Mouse (Mus musculus) liver, adult 2 months (tissue): ENCODE measurements around the gene Acvr1b. TPM values are rescaled to one million over a fixed set of nuclear protein-coding genes. Genes with fewer than 3 reads are reported as not detected.

Source experiments
- DNase-seq: peaks from one replicate; pipeline ENCODE4 v3.0.0-alpha.2; 2011; ENCODE audit warnings: low read depth, low spot score; ENCODE audit errors: extremely low read depth
- H3K27ac ChIP-seq: fragments of 200-500 bp; replicated peaks from 2 replicates; pipeline ENCODE4 v1.5.1; 2012; ENCODE audit warnings: low read depth, mild to moderate bottlenecking, control low read depth, inconsistent platforms, low read length; ENCODE audit not compliant: insufficient read depth
- H3K27me3 ChIP-seq: fragments of 200-500 bp; 2 replicates; pipeline ENCODE4 v1.6.1; 2012; ENCODE audit warnings: mild to moderate bottlenecking, moderate library complexity, low read length, inconsistent platforms; ENCODE audit not compliant: control insufficient read depth, insufficient read depth
- H3K36me3 ChIP-seq: fragments of 200-500 bp; 2 replicates; pipeline ENCODE4 v1.6.1; 2012; ENCODE audit warnings: low read length, inconsistent platforms; ENCODE audit not compliant: control insufficient read depth, insufficient read depth
- H3K4me1 ChIP-seq: fragments of 200-500 bp; 2 replicates; pipeline ENCODE4 v1.6.1; 2011; ENCODE audit warnings: low read length; ENCODE audit not compliant: control insufficient read depth, insufficient read depth
- H3K4me3 ChIP-seq: fragments of 200-500 bp; 2 replicates; pipeline ENCODE4 v1.5.1; 2011; ENCODE audit warnings: low read depth, mild to moderate bottlenecking, control low read depth, low read length, moderate library complexity; ENCODE audit not compliant: insufficient read depth
- H3K79me2 ChIP-seq: fragments of 200-500 bp; 2 replicates; pipeline ENCODE4 v1.6.1; 2012; ENCODE audit warnings: inconsistent platforms, mild to moderate bottlenecking, low read length, moderate library complexity; ENCODE audit not compliant: control insufficient read depth, insufficient read depth
- H3K9ac ChIP-seq: fragments of 200-500 bp; 2 replicates; pipeline ENCODE4 v1.6.1; 2012; ENCODE audit warnings: low read depth, mild to moderate bottlenecking, control low read depth, inconsistent platforms, low read length
- CTCF ChIP-seq: fragments of 200-500 bp; IDR thresholded peaks from 2 replicates; pipeline ENCODE4 v1.5.1; 2011; ENCODE audit warnings: low read depth, low read length, control low read depth
- POLR2A ChIP-seq: fragments of 200-500 bp; IDR thresholded peaks from 2 replicates; pipeline ENCODE4 v1.6.1; 2011; ENCODE audit warnings: low read length, control low read depth; ENCODE audit not compliant: insufficient read depth; ENCODE audit errors: extremely low read depth
- WGBS: fragments of 180-500 bp; shearing (Covaris S2); methylation state at CpG from one replicate; pipeline ENCODE4 v1.1.7; 2018; 5-methylcytosine and 5-hydroxymethylcytosine counted together
- polyA plus RNA-seq: library from polyadenylated mRNA; depleted of rRNA; stranded (reverse); fragments of >200 nt; gene quantifications from 2 replicates; pipeline ENCODE4 v1.2.3, GENCODE M21; 2012
- total RNA-seq: library from RNA; depleted of rRNA; stranded (reverse); fragments of >200 nt; gene quantifications from 2 replicates; pipeline ENCODE4 v1.2.3, GENCODE M21; 2014

Gene Acvr1b
- total and polyA plus RNA-seq, 2 experiments, result 5.0 to 9.6 TPM

GRCm38 (mm10) chr15:101160591-101160990, 13.3 kb upstream of the Acvr1b start:
- Histone ChIP-seq H3K9ac (no peak overlapping the region), H3K36me3 (no peaks in the 10 kb centered on the region), H3K4me1 (no peaks in the 10 kb centered on the region), H3K27ac (no peak overlapping the region), H3K4me3 (no peak overlapping the region), H3K79me2 (no peaks in the 10 kb centered on the region), H3K27me3 (no peaks in the 10 kb centered on the region)
- 64% methylated on average over 7 of the region's 7 CpGs for WGBS
- TF ChIP-seq CTCF (no peak), POLR2A (no peak)
- no peak for DNase-seq

DNA sequence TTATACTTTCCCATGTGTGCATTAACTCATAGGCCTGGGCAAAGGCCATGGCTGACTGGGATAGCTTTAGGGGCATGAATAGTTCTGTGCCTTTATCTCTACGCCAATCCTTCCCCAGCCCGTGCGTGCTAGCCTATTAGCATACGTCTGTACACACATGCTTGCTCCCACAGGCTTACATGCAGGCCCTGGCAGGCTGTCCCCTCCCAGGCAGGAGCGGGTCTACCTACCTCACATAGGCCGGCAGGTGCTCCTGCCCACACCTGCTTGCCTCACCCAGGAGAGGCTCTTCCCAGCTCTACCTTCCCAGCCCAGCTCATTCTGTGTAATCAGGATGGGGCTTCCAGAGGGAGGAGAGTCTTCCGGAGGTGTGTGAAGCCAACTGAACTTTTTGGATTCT, 12.3 kb upstream of the Acvr1b start:
- no peak overlapping the region for H3K4me3 ChIP-seq
- H3K4me1 ChIP-seq, result no peaks in the 10 kb centered on the region
- DNase-seq, result no peak
- no peak overlapping the region for H3K9ac ChIP-seq
- no peak overlapping the region for H3K27ac ChIP-seq
- H3K79me2 ChIP-seq, result no peaks in the 10 kb centered on the region
- H3K36me3 ChIP-seq, result no peaks in the 10 kb centered on the region
- 96% methylated on average over 7 of the region's 7 CpGs for WGBS
- no peak for TF ChIP-seq POLR2A
- TF ChIP-seq CTCF, result no peak
- H3K27me3 ChIP-seq, result no peaks in the 10 kb centered on the region

DNA sequence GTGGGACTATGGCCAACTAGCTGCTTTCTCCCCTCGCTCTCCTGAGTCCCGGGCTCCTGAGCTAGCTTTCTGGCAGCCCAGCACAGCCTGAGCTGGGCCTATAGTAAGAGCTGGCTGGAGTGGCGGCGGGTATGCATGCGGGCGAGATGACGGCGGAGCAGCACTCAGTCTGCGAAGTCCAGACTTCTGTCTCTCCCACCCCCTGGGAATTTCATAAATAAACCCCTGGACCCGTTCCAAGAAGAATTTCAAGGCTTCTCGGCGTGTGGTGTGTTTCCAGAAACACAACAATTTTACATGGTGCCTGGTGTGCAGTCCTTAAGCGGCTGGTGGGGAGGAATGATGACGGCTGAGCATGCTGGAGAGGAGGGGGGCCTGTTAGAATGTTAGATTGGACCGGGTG, 10.8 kb upstream of the Acvr1b start:
- H3K36me3 ChIP-seq, result no peaks in the 10 kb centered on the region
- no peak overlapping the region for H3K27ac ChIP-seq
- no peak overlapping the region for H3K9ac ChIP-seq
- H3K27me3 ChIP-seq, result no peaks in the 10 kb centered on the region
- DNase-seq, result no peak
- WGBS, result 78% methylated on average over 15 of the region's 15 CpGs
- no peaks in the 10 kb centered on the region for H3K4me1 ChIP-seq
- no peaks in the 10 kb centered on the region for H3K79me2 ChIP-seq
- TF ChIP-seq CTCF (no peak), POLR2A (no peak)
- H3K4me3 ChIP-seq, result no peak overlapping the region

DNA sequence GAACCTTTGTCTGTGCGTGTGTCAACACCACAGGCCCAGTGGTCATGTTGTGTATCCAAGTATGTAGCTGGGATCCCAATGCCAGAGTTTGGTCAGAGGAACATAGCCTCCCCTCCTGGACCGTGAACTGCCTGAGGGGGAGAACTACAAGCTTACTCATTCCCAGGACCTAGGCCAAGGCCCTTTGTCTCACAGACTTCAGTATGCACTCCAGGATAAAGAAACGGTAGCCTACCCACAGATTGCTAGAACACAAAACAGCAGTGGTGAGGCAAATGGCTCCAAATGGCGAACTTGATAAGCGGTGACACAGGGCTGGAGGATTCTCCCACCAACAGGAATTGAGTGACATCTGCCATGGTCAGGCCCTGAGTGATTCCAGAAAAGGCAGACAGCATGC, 10.0 kb upstream of the Acvr1b start:
- Histone ChIP-seq H3K9ac (no peak overlapping the region), H3K27me3 (no peaks in the 10 kb centered on the region), H3K4me1 (no peaks in the 10 kb centered on the region), H3K36me3 (no peaks in the 10 kb centered on the region), H3K27ac (no peak overlapping the region), H3K4me3 (no peak overlapping the region), H3K79me2 (no peaks in the 10 kb centered on the region)
- no peak for TF ChIP-seq POLR2A
- no peak for TF ChIP-seq CTCF
- DNase-seq, result no peak
- WGBS, result 83% methylated on average over 5 of the region's 5 CpGs

GRCm38 (mm10) chr15:101164291-101164690, 9.6 kb upstream of the Acvr1b start:
- H3K27ac ChIP-seq, result no peak overlapping the region
- TF ChIP-seq CTCF, result no peak
- no peak for TF ChIP-seq POLR2A
- no peak overlapping the region for H3K9ac ChIP-seq
- no peaks in the 10 kb centered on the region for H3K79me2 ChIP-seq
- WGBS, result 68% methylated on average over 5 of the region's 5 CpGs
- no peaks in the 10 kb centered on the region for H3K27me3 ChIP-seq
- H3K4me1 ChIP-seq, result no peaks in the 10 kb centered on the region
- no peak for DNase-seq
- no peaks in the 10 kb centered on the region for H3K36me3 ChIP-seq
- H3K4me3 ChIP-seq, result no peak overlapping the region

DNA sequence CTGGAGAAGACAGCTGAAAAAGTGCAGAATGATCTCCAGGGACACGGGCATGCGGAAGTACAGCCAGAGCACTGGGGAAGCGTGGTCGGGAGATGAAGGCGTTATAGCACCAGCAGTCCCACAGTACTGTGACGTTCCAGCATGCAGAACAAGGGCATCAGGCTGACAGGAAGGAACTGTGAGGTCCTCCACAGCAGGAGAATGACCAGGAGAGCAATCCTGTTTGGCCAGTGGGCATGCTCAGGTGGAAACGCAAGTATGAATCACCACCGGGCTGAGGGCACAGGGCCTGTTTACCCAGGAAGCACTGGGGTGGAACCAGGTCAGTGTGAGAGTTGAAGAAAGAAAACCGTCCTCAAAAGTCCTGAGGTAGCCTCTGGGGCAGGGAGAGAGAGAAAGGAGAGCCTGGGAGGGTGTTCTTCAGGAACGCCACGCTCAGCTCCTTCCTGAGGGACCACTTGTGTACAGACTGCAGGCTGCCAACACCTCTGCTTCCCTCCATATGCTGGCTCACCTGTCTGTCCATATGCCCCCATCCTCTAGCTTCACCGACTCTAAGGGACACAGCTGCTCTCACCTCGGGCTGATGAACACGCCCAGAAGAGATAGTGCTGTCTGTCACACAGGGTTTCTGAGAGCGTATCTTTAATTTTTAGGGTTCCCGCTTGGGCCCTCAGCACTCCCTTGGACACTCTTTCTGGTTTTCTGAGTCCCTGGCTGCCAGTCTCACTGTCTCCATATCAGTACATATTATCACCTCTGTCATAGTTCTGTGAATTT, 8.0 kb upstream of the Acvr1b start:
- no peak for DNase-seq
- Histone ChIP-seq H3K36me3 (no peaks in the 10 kb centered on the region), H3K9ac (no peak overlapping the region), H3K4me3 (no peak overlapping the region), H3K27me3 (no peaks in the 10 kb centered on the region), H3K4me1 (no peaks in the 10 kb centered on the region), H3K79me2 (no peaks in the 10 kb centered on the region), H3K27ac (no peak overlapping the region)
- 62% methylated on average over 16 of the region's 16 CpGs for WGBS
- TF ChIP-seq CTCF (no peak), POLR2A (no peak)
